Mouse (Mus musculus): Measurements from ENCODE around the gene Mapre3.

DNA sequence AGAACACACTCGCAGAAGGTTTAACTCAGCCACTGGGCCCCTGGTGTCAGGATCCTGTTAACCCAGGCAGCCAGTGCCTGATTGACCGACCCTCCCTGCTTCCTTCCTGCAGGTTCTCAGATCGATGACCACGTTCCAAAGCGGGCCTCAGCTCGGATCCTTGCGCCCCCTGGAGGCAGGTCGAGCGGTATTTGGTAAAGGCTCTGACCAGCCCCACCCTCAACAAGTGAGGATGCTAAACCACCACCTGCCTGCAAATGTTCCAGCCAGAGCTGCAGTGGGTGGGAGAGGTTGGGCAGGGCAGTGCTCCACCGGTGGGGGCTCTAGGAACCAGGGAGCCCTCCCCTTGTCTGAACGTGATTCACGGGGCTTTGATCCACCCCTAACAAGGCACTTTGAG lies 18.3 kb upstream of the Mapre3 start:
- TF ChIP-seq CTCF (conservative IDR thresholded peaks at IDR 0.05; ENCODE audit: low read length) (peak; percentile 67), NANOG (IDR thresholded peaks at IDR 0.05; ENCODE audit: borderline replicate concordance, low read length) (no peak), POU5F1 (IDR thresholded peaks at IDR 0.05; ENCODE audit: borderline replicate concordance, low read length) (no peak)

Data from E14TG2a.4 (cell line).